8 mouse cellular contexts compared by ENCODE assay signal in genomic region chr14:30564451-30564850, GRCm38 (mm10). TPM values are rescaled to one million over a fixed set of nuclear protein-coding genes. Genes with fewer than 3 reads are reported as not detected.
DNase-seq lines count a peak whose midpoint lies in the region; ATAC-seq lines count a peak whose summit lies in the region.

No protein-coding gene starts in this region.

- no peaks in the 10 kb centered on the region for H3K27me3 ChIP-seq in liver, embryonic 13.5 days
- no peaks in the 10 kb centered on the region for H3K27me3 ChIP-seq in hindbrain, embryonic 14.5 days (ENCODE audit: control insufficient read depth, insufficient read depth, low read length)
- no peaks in the 10 kb centered on the region for H3K27me3 ChIP-seq in forebrain, embryonic 14.5 days (replicated peaks; ENCODE audit: control insufficient read depth, insufficient read depth, low read length)

- H3K4me2 ChIP-seq in liver, embryonic 13.5 days = no peak overlapping the region
- H3K4me2 ChIP-seq in hindbrain, embryonic 14.5 days (replicated peaks) = no peak overlapping the region
- no peak overlapping the region for H3K4me2 ChIP-seq in forebrain, embryonic 14.5 days (ENCODE audit: low read length)

- WGBS in liver, embryonic 13.5 days (ENCODE audit: insufficient replicate concordance) = 49% methylated on average over 2 of the region's 2 CpGs
- WGBS in hindbrain, embryonic 14.5 days = 95% methylated on average over 2 of the region's 2 CpGs
- WGBS in forebrain, embryonic 14.5 days = 95% methylated on average over 2 of the region's 2 CpGs

- no peak overlapping the region for H3K4me3 ChIP-seq in liver, embryonic 13.5 days (replicated peaks)
- H3K4me3 ChIP-seq in hindbrain, embryonic 14.5 days (replicated peaks; ENCODE audit: low read length) = no peak overlapping the region
- H3K4me3 ChIP-seq in forebrain, embryonic 14.5 days (ENCODE audit: low read depth, low read length) = no peak overlapping the region

- peak; percentile 40 to 44 for DNase-seq in left cerebral cortex, postnatal 36 days (ENCODE audit: low spot score in 2 of 2)
- no peak for DNase-seq in left cerebral cortex, adult 11 months (ENCODE audit: low spot score)
- DNase-seq in adrenal gland, postnatal 10 days = peak; percentile 78
- DNase-seq in heart, adult 9 months (ENCODE audit: low spot score in 2 of 2) = peak; percentile 65 to 83
- peak; percentile 75 for DNase-seq in liver, embryonic 13.5 days
- DNase-seq in urinary bladder, postnatal 36 days (ENCODE audit: low spot score in 2 of 2) = peak; percentile 32 to 63
- no peak for DNase-seq in hindbrain, embryonic 14.5 days (ENCODE audit: low spot score)
- DNase-seq in forebrain, embryonic 14.5 days (ENCODE audit: low spot score) = no peak

- ATAC-seq in liver, embryonic 13.5 days (ENCODE audit: low read depth) = peak; percentile 61
- ATAC-seq in hindbrain, embryonic 14.5 days (ENCODE audit: low FRiP score) = no peak
- ATAC-seq in forebrain, embryonic 14.5 days = no peak

- H3K36me3 ChIP-seq in liver, embryonic 13.5 days = peaks cover 89% of the 10 kb centered on the region
- H3K36me3 ChIP-seq in hindbrain, embryonic 14.5 days (replicated peaks; ENCODE audit: control insufficient read depth, insufficient read depth) = peaks cover 86% of the 10 kb centered on the region
- H3K36me3 ChIP-seq in forebrain, embryonic 14.5 days (ENCODE audit: control insufficient read depth, insufficient read depth, low read length) = peaks cover 79% of the 10 kb centered on the region

- H3K4me1 ChIP-seq in liver, embryonic 13.5 days (replicated peaks) = peaks cover 53% of the 10 kb centered on the region
- 0 out of 2 replicates have a peak, but pooled peaks cover 12% of the 10 kb centered on the region for H3K4me1 ChIP-seq in hindbrain, embryonic 14.5 days (replicated peaks; ENCODE audit: control insufficient read depth, insufficient read depth, low read length)
- H3K4me1 ChIP-seq in forebrain, embryonic 14.5 days (ENCODE audit: control insufficient read depth, insufficient read depth, low read length) = peaks cover 7% of the 10 kb centered on the region

- H3K9ac ChIP-seq in liver, embryonic 13.5 days = peak overlapping the region; percentile 57
- no peak overlapping the region for H3K9ac ChIP-seq in hindbrain, embryonic 14.5 days
- no peak overlapping the region for H3K9ac ChIP-seq in forebrain, embryonic 14.5 days (ENCODE audit: low read length)

- peak overlapping the region; percentile 87 for H3K27ac ChIP-seq in liver, embryonic 13.5 days
- H3K27ac ChIP-seq in hindbrain, embryonic 14.5 days = no peak overlapping the region
- H3K27ac ChIP-seq in forebrain, embryonic 14.5 days (ENCODE audit: low read depth, low read length) = no peak overlapping the region

- no peaks in the 10 kb centered on the region for H3K9me3 ChIP-seq in liver, embryonic 13.5 days (replicated peaks)
- no peaks in the 10 kb centered on the region for H3K9me3 ChIP-seq in hindbrain, embryonic 14.5 days (ENCODE audit: control insufficient read depth, low read length)
- no peaks in the 10 kb centered on the region for H3K9me3 ChIP-seq in forebrain, embryonic 14.5 days (replicated peaks; ENCODE audit: control insufficient read depth, low read length)

- intact Hi-C loops in left cerebral cortex, postnatal 36 days (cut with DNase I) = no loop called here

RNA-seq across cellular contexts. Expression of gene Tkt, which starts 16.3 kb away (rescaled TPM):
- total RNA-seq in left cerebral cortex, postnatal 36 days (2021) = 100 to 1,000 TPM; 160 to 179 TPM
- total RNA-seq in adrenal gland, postnatal 10 days (2021) = 100 to 1,000 TPM; 790 to 884 TPM
- polyA plus RNA-seq in liver, embryonic 13.5 days (2015; fragmentation: Nextera tagmentation; extraction: Ambion mirVana) = 231 and 240 TPM in 2 replicates
- 110 and 144 TPM in 2 replicates for polyA plus RNA-seq in hindbrain, embryonic 14.5 days (2014; fragmentation: Nextera tagmentation; extraction: Ambion mirVana)
- polyA plus RNA-seq in forebrain, embryonic 14.5 days (2014; fragmentation: Nextera tagmentation; extraction: Ambion mirVana) = 134 and 154 TPM in 2 replicates

Comparison
In these comparisons a context has a peak if more than half of its experiments do, and no peak if none do; other contexts are left out.
1. DNase-seq: peak in left cerebral cortex, postnatal 36 days (2 of 2), adrenal gland, postnatal 10 days (single experiment), heart, adult 9 months (2 of 2), liver, embryonic 13.5 days (single experiment) and urinary bladder, postnatal 36 days (2 of 2); none in left cerebral cortex, adult 11 months (single experiment), hindbrain, embryonic 14.5 days (single experiment) and forebrain, embryonic 14.5 days (single experiment).